Mouse (Mus musculus) E14TG2a.4 (cell line): ENCODE data around the gene Cpm.

Experiments used
- CTCF ChIP-seq: conservative IDR thresholded peaks from 2 replicates; pipeline ENCODE4 v1.5.1; 2014; ENCODE audit warnings: low read length
- NANOG ChIP-seq: IDR thresholded peaks from 2 replicates; pipeline ENCODE4 v1.6.1; 2014; ENCODE audit warnings: borderline replicate concordance, low read length, mixed read lengths
- POU5F1 ChIP-seq: IDR thresholded peaks from 2 replicates; pipeline ENCODE4 v1.6.1; 2014; ENCODE audit warnings: low read length, borderline replicate concordance

DNA sequence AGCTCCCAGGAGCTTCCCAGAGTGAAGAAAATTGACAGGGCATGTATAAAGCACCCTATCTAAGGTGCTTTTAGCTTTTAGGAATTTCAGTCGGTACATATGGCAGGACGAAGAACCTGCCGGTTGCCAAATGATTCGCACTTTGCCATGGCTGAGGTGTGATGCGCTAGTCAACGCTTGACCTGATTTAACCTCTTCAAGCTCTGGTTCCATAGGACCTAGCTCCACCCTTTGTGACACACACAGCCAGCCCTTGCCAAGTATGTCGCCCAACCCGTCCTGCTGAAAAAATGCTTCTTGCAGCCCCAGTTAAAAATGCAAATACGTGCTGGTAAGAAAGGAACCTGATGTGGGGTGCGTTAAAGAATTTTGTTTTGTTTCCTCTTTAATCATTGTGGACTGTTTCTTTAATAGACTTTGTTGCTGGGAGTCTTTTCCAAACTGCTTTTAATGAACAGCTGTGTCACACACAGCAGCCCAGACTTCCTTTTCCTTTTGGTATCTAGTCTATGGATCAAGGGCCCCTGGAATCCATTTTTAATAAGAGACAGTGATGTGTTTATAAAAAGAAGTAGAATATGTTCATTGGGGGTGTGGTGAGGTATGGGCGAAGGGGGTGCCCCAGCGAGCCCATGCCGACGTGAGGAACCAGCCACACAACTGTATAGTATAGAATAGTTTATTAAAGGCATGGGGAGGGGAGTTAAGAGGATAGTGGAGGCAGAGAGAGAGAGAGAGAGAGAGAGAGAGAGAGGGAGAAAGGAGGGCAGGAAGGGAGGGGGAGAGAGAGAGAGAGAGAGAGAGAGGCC lies 34.0 kb downstream of the Cpm start:
- TF ChIP-seq CTCF: no peak
- no peak for TF ChIP-seq NANOG
- TF ChIP-seq POU5F1: no peak
